Mouse (Mus musculus) olfactory bulb, adult 2 months (tissue): ENCODE data around the gene Dcaf11.

Experiments used
- CTCF ChIP-seq: fragments of 200-500 bp; IDR thresholded peaks from 2 replicates; pipeline ENCODE4 v1.5.1; 2012; ENCODE audit warnings: low read depth, mild to moderate bottlenecking, low read length, moderate library complexity; ENCODE audit not compliant: insufficient read depth
- POLR2A ChIP-seq: fragments of 200-500 bp; IDR thresholded peaks from 2 replicates; pipeline ENCODE4 v1.6.1; 2012; ENCODE audit warnings: mild to moderate bottlenecking, low read depth, low read length, moderate library complexity; ENCODE audit not compliant: insufficient read depth

DNA sequence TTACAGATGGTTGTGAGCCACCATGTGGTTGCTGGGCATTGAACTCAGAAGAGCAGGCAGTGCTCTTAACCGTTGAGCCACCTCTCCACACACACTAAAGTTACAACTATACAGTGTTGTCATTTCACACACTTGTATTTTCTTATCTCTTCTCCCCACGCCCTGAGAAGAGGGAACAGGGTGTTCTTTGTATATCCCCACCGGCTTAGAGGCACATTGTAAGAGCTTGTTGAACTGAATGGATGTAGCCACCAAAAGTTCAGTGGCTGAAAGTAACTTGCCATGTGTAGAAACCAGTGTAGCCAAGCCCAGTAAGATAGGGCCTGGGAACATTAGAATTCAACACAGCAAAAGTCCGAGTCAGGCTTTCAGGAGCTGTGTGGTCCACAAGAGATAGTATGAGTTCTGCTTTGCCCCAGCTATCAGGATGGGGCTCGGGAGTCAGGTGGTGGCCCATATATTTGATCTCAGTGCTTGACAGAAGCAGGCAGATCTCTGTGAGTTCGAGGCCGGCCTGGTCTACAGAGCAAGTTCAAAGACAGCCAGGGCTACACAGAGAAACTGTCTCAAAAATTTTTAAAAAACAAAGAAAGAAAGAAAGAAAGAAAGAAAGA lies 54.9 kb downstream of the Dcaf11 start:
- TF ChIP-seq CTCF (no peak), POLR2A (no peak)
